Mouse (Mus musculus) hindbrain, embryonic 11.5 days (tissue): ENCODE data around the gene Gm11444. TPM values are rescaled to one million over a fixed set of nuclear protein-coding genes. Genes with fewer than 3 reads are reported as not detected.

Source experiments
- ATAC-seq: fragments of 200-750 bp; cut with Nextera tagmentation; 2 replicates; pipeline ENCODE4 v1.8.0; 2017; ENCODE audit warnings: mild to moderate bottlenecking, moderate TSS enrichment, moderate library complexity; ENCODE audit not compliant: low FRiP score
- DNase-seq: peaks from one replicate; pipeline ENCODE4 v3.0.0-alpha.2; 2015; ENCODE audit warnings: low spot score
- H3K27ac ChIP-seq: fragments of 300-500 bp; sonication (generic); 2 replicates; pipeline ENCODE4 v1.5.1; 2014; ENCODE audit warnings: mild to moderate bottlenecking, low read depth, low read length
- H3K27me3 ChIP-seq: fragments of 300-500 bp; sonication (generic); 2 replicates; pipeline ENCODE4 v1.6.1; 2014; ENCODE audit warnings: mild to moderate bottlenecking, low read length, moderate library complexity, mixed read lengths; ENCODE audit not compliant: control insufficient read depth, insufficient read depth
- H3K36me3 ChIP-seq: fragments of 300-500 bp; sonication (generic); 2 replicates; pipeline ENCODE4 v1.6.1; 2014; ENCODE audit warnings: mild to moderate bottlenecking, low read length, moderate library complexity, mixed read lengths; ENCODE audit not compliant: control insufficient read depth, insufficient read depth
- H3K4me1 ChIP-seq: fragments of 300-500 bp; sonication (generic); replicated peaks from 2 replicates; pipeline ENCODE4 v1.6.1; 2014; ENCODE audit warnings: low read length, mixed read lengths; ENCODE audit not compliant: control insufficient read depth, insufficient read depth
- H3K4me2 ChIP-seq: fragments of 300-500 bp; sonication (generic); replicated peaks from 2 replicates; pipeline ENCODE4 v1.6.1; 2014; ENCODE audit warnings: mild to moderate bottlenecking, low read depth, low read length
- H3K4me3 ChIP-seq: fragments of 300-500 bp; sonication (generic); 2 replicates; pipeline ENCODE4 v1.5.1; 2014; ENCODE audit warnings: low read depth, low read length
- H3K9ac ChIP-seq: fragments of 300-500 bp; sonication (generic); 2 replicates; pipeline ENCODE4 v1.6.1; 2014; ENCODE audit warnings: low read depth, low read length
- H3K9me3 ChIP-seq: fragments of 300-500 bp; sonication (generic); 2 replicates; pipeline ENCODE4 v1.6.1; 2016; ENCODE audit warnings: low read length; ENCODE audit not compliant: control insufficient read depth
- WGBS: fragments of 180-500 bp; shearing (Covaris S2); extraction: QIAGEN DNeasy Blood & Tissue Kit; methylation state at CpG from one replicate; pipeline ENCODE4 v1.1.7; 2014; 5-methylcytosine and 5-hydroxymethylcytosine counted together
- polyA plus RNA-seq: library from polyadenylated mRNA; unstranded; fragments of >200 nt; fragmentation: Nextera tagmentation; extraction: Ambion mirVana; gene quantifications from 2 replicates; pipeline ENCODE4 v1.2.1, GENCODE M21; 2014

Gm11444 gene
- polyA plus RNA-seq, 1 experiment from 2014 or later = not detected

- H3K27me3 ChIP-seq = peaks cover 91% of the 10 kb centered on the region
- no peak for ATAC-seq
- no peak overlapping the region for H3K4me2 ChIP-seq
Observed at GRCm38 (mm10) chr11:85834386-85834931, 15.7 kb downstream of the Gm11444 start.

GRCm38 (mm10) chr11:85833761-85834385, 16.3 kb downstream of the Gm11444 start:
- peaks cover 22% of the 10 kb centered on the region for H3K4me1 ChIP-seq
- 2% methylated on average over 11 of the region's 11 CpGs for WGBS
- ATAC-seq (no peak), DNase-seq (no peak)
- no peaks in the 10 kb centered on the region for H3K9me3 ChIP-seq
- no peaks in the 10 kb centered on the region for H3K36me3 ChIP-seq
- peak overlapping the region; percentile 40 for H3K4me3 ChIP-seq
- H3K27ac ChIP-seq = no peak overlapping the region
- peak overlapping the region; percentile 76; the same call in 1 of the 2 replicates for H3K4me2 ChIP-seq
- H3K27me3 ChIP-seq = peaks cover 91% of the 10 kb centered on the region
- H3K9ac ChIP-seq = no peak overlapping the region

More at GRCm38 (mm10) chr11:85834386-85834931, 15.7 kb downstream of the Gm11444 start:
- no peak overlapping the region for H3K27ac ChIP-seq
- WGBS = 2% methylated on average over 17 of the region's 17 CpGs
- peaks cover 22% of the 10 kb centered on the region for H3K4me1 ChIP-seq
- peak; percentile 70 for DNase-seq
- H3K9me3 ChIP-seq = no peaks in the 10 kb centered on the region
- H3K36me3 ChIP-seq = no peaks in the 10 kb centered on the region
- peak overlapping the region; percentile 20; the same call in 1 of the 2 replicates for H3K4me3 ChIP-seq
- no peak overlapping the region for H3K9ac ChIP-seq

- Histone ChIP-seq H3K4me3 (peak overlapping the region; percentile 40), H3K9ac (peak overlapping the region; percentile 58; the same call in 1 of the 2 replicates), H3K9me3 (no peaks in the 10 kb centered on the region), H3K4me2 (peak overlapping the region; percentile 76), H3K4me1 (peaks cover 22% of the 10 kb centered on the region), H3K36me3 (no peaks in the 10 kb centered on the region), H3K27ac (peak overlapping the region; percentile 60), H3K27me3 (peaks cover 91% of the 10 kb centered on the region)
- DNase-seq (peak; percentile 65), ATAC-seq (no peak)
- whole genome bisulfite sequencing = under 1% methylated on average over 29 of the region's 54 CpGs
Observed at GRCm38 (mm10) chr11:85833081-85833521, 17.0 kb downstream of the Gm11444 start.

- no peaks in the 10 kb centered on the region for H3K36me3 ChIP-seq
- H3K4me3 ChIP-seq = peak within 1 kb of the TSS; percentile 40
- peaks cover 90% of the 10 kb centered on the region for H3K27me3 ChIP-seq
- H3K4me2 ChIP-seq = peak within 1 kb of the TSS; percentile 76
- no peaks in the 10 kb centered on the region for H3K9me3 ChIP-seq
- peaks cover 22% of the 10 kb centered on the region for H3K4me1 ChIP-seq
- H3K9ac ChIP-seq = peak within 1 kb of the TSS; percentile 58; the same call in 1 of the 2 replicates
- WGBS = under 1% methylated on average over 46 of the region's 52 CpGs
- peak within 1 kb of the TSS; percentile 60 for H3K27ac ChIP-seq
- DNase-seq (peak; percentile 78), ATAC-seq (peak; percentile 63; the same call in 1 of the 2 replicates)
Observed at GRCm38 (mm10) chr11:85832231-85832924, 17.8 kb downstream of the Gm11444 start, which contains the start of gene Tbx2. Gene Tbx2 (plus strand): TSS chr11:85832551.

GRCm38 (mm10) chr11:85831656-85832230, 18.4 kb downstream of the Gm11444 start:
- DNase-seq (peak; percentile 67), ATAC-seq (no peak)
- H3K4me1 ChIP-seq = peaks cover 22% of the 10 kb centered on the region
- H3K9ac ChIP-seq = no peak overlapping the region
- H3K27me3 ChIP-seq = peaks cover 90% of the 10 kb centered on the region
- peak overlapping the region; percentile 40 for H3K4me3 ChIP-seq
- H3K4me2 ChIP-seq = peak overlapping the region; percentile 76
- no peaks in the 10 kb centered on the region for H3K36me3 ChIP-seq
- H3K27ac ChIP-seq = no peak overlapping the region
- H3K9me3 ChIP-seq = no peaks in the 10 kb centered on the region
- WGBS = 1% methylated on average over 32 of the region's 33 CpGs

- H3K36me3 ChIP-seq = no peaks in the 10 kb centered on the region
- H3K27ac ChIP-seq = 0 out of 2 replicates have a peak overlapping the region, but pooled peaks have one; percentile 17
- peaks cover 22% of the 10 kb centered on the region for H3K4me1 ChIP-seq
- no peak for ATAC-seq
- no peaks in the 10 kb centered on the region for H3K9me3 ChIP-seq
- H3K9ac ChIP-seq = no peak overlapping the region
- DNase-seq = peak; percentile 71
- WGBS = 1% methylated on average over 17 of the region's 17 CpGs
- H3K4me3 ChIP-seq = peak overlapping the region; percentile 18
- peaks cover 90% of the 10 kb centered on the region for H3K27me3 ChIP-seq
- H3K4me2 ChIP-seq = no peak overlapping the region
Observed at GRCm38 (mm10) chr11:85830901-85831341, 19.2 kb downstream of the Gm11444 start.

- H3K36me3 ChIP-seq = no peaks in the 10 kb centered on the region
- H3K4me1 ChIP-seq = peaks cover 22% of the 10 kb centered on the region
- H3K9me3 ChIP-seq = no peaks in the 10 kb centered on the region
- H3K4me2 ChIP-seq = peak overlapping the region; percentile 20
- DNase-seq (peak; percentile 71), ATAC-seq (no peak)
- WGBS = under 1% methylated on average over 50 of the region's 61 CpGs
- 0 out of 2 replicates have a peak overlapping the region, but pooled peaks have one; percentile 36 for H3K27ac ChIP-seq
- peaks cover 88% of the 10 kb centered on the region for H3K27me3 ChIP-seq
- H3K4me3 ChIP-seq = peak overlapping the region; percentile 31
- peak overlapping the region; percentile 52 for H3K9ac ChIP-seq
Observed at GRCm38 (mm10) chr11:85829520-85830440, 20.4 kb downstream of the Gm11444 start.
